Mouse (Mus musculus) bone marrow, adult 2 months (tissue): Measurements from ENCODE around the gene Npas3.

Experiments
- CTCF ChIP-seq: fragments of 200-500 bp; IDR thresholded peaks from 2 replicates; pipeline ENCODE4 v1.5.1; 2011; ENCODE audit warnings: low read length, control low read depth; ENCODE audit not compliant: control insufficient read depth, insufficient read depth
- POLR2A ChIP-seq: fragments of 200-500 bp; IDR thresholded peaks from 2 replicates; pipeline ENCODE4 v1.6.1; 2011; ENCODE audit warnings: low read depth, mild to moderate bottlenecking, control low read depth, low read length, borderline replicate concordance; ENCODE audit not compliant: control insufficient read depth

- TF ChIP-seq CTCF (no peak), POLR2A (no peak)
These were observed 857.1 kb downstream of the Npas3 start for GRCm38 (mm10) chr12:54105531-54105930.
